Mouse (Mus musculus) kidney, embryonic 14.5 days (tissue): ENCODE data around the gene Igdcc4. TPM values are rescaled to one million over a fixed set of nuclear protein-coding genes. Genes with fewer than 3 reads are reported as not detected.

Source experiments
- ATAC-seq: fragments of 200-750 bp; cut with Nextera tagmentation; 2 replicates; pipeline ENCODE4 v1.8.0; 2017; ENCODE audit warnings: moderate number of reproducible peaks, mild to moderate bottlenecking, moderate TSS enrichment, moderate library complexity; ENCODE audit not compliant: low FRiP score, low TSS enrichment
- H3K27ac ChIP-seq: fragments of 300-500 bp; sonication (generic); 2 replicates; pipeline ENCODE4 v1.5.1; 2014; ENCODE audit warnings: low read depth, mild to moderate bottlenecking, low read length, moderate library complexity, mixed read lengths
- H3K27me3 ChIP-seq: fragments of 300-500 bp; sonication (generic); 2 replicates; pipeline ENCODE4 v1.6.1; 2014; ENCODE audit warnings: mild to moderate bottlenecking, low read length; ENCODE audit not compliant: control insufficient read depth, insufficient read depth
- H3K36me3 ChIP-seq: fragments of 300-500 bp; sonication (generic); 2 replicates; pipeline ENCODE4 v1.6.1; 2014; ENCODE audit warnings: low read length, mixed read lengths; ENCODE audit not compliant: control insufficient read depth, insufficient read depth
- H3K4me1 ChIP-seq: fragments of 300-500 bp; sonication (generic); 2 replicates; pipeline ENCODE4 v1.6.1; 2014; ENCODE audit warnings: low read length, mixed read lengths; ENCODE audit not compliant: control insufficient read depth, insufficient read depth
- H3K4me2 ChIP-seq: fragments of 300-500 bp; sonication (generic); replicated peaks from 2 replicates; pipeline ENCODE4 v1.6.1; 2014; ENCODE audit warnings: low read depth, mild to moderate bottlenecking, low read length
- H3K4me3 ChIP-seq: fragments of 300-500 bp; sonication (generic); 2 replicates; pipeline ENCODE4 v1.5.1; 2014; ENCODE audit warnings: mild to moderate bottlenecking, low read length
- H3K9ac ChIP-seq: fragments of 300-500 bp; sonication (generic); 2 replicates; pipeline ENCODE4 v1.6.1; 2014; ENCODE audit warnings: low read depth, mild to moderate bottlenecking, low read length, moderate library complexity
- H3K9me3 ChIP-seq: fragments of 300-500 bp; sonication (generic); 2 replicates; pipeline ENCODE4 v1.6.1; 2016; ENCODE audit warnings: low read length; ENCODE audit not compliant: control insufficient read depth
- WGBS: fragments of 180-500 bp; shearing (Covaris S2); extraction: QIAGEN DNeasy Blood & Tissue Kit; methylation state at CpG from one replicate; pipeline ENCODE4 v1.1.7; 2014; 5-methylcytosine and 5-hydroxymethylcytosine counted together
- polyA plus RNA-seq: library from polyadenylated mRNA; unstranded; fragments of >200 nt; fragmentation: Nextera tagmentation; extraction: Ambion mirVana; gene quantifications from 2 replicates; pipeline ENCODE4 v1.2.1, GENCODE M21; 2014

Gene Igdcc4
- polyA plus RNA-seq, 1 experiment from 2014 or later, result 16.4 TPM

DNA sequence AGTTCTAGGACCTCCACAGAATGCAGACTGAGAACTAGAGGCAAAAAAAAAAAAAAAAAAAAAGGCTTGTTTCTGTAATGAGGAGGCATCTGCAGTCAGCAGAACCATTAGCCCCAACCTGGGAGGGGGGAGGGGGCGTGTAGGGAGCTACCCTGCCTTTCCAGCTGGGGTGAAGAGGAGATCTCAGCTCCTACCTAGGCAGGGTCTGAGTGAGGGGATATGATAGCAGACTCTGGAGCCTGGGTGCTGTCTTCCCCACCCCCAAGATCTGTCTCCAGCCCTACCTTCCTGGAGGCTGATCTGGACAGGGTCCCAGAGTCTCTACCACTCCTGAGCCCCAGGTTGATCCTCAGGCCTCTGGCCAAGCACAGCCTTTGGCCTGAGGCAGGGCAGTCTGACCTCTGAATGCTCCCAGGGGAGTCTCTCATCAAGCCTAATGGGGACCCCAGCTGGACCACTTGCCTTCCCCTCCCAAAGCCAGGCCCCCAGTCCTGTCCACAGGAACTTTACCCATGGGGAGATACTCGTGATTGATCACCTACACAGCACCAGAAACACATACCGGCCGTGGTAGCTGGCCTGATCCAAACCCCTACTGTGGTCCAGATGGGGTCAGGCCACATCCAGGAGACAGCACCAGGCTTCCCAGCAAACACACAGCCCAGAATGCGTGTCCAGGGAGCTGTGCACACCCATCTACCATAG lies 74.1 kb downstream of the Igdcc4 start:
- H3K36me3 ChIP-seq, result no peaks in the 10 kb centered on the region
- peaks cover 45% of the 10 kb centered on the region for H3K4me1 ChIP-seq
- H3K27me3 ChIP-seq, result no peaks in the 10 kb centered on the region

DNA sequence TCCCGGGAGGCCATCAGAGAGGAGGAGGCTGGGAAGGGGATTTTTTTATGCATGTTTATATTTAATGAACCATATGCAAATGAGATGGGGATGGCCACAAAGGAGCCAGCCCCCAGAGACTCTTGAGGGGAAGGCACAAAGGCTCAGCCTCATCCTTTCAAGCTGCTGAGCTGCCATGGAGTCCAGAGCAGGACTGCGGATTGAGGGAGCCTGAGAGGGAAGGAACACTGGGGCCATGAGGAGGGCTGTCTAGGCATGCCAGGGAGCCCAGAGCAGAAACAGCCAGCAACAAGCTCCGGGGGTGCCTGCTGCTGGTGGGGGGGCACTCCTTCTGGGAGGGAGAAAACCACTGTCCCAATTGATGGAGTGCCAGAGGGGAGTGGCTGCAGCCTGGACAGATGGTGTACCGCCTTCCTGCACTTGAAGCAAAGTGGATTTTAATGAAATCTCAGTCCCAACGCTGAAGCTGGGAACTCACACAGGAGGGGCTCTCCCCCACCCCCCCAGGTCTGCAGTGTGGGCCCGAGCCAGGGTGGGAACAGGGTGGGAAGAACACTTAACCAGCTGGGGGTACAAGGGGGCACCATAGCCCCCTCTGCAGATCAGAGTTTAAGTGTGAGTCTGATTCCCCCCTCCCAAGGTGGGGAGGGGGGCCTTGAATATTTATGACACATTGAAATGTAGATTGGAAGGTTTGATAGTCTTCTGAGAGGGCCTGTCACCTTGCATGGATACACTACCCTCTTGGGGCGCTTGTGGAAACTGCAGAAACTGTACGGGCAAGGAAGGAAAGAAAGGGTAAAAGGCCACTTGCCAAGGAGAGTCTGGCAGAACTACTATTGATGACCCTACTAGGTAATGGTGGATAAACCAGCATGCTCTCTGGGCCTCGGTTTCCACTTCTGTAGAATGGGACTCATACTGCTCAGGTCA lies 74.9 kb downstream of the Igdcc4 start:
- ATAC-seq, result no peak
- no peaks in the 10 kb centered on the region for H3K9me3 ChIP-seq
- WGBS, result 35% methylated on average over 9 of the region's 9 CpGs
- H3K4me3 ChIP-seq, result no peak overlapping the region
- no peaks in the 10 kb centered on the region for H3K27me3 ChIP-seq
- H3K27ac ChIP-seq, result no peak overlapping the region
- peaks cover 51% of the 10 kb centered on the region for H3K4me1 ChIP-seq
- H3K9ac ChIP-seq, result no peak overlapping the region
- H3K36me3 ChIP-seq, result no peaks in the 10 kb centered on the region
- no peak overlapping the region for H3K4me2 ChIP-seq

More for the DNA sequence above, 74.1 kb downstream of the Igdcc4 start:
- H3K27ac ChIP-seq, result no peak overlapping the region
- no peak overlapping the region for H3K4me3 ChIP-seq
- no peak for ATAC-seq
- no peak overlapping the region for H3K9ac ChIP-seq
- 40% methylated on average over 5 of the region's 5 CpGs for whole genome bisulfite sequencing
- H3K9me3 ChIP-seq, result no peaks in the 10 kb centered on the region
- no peak overlapping the region for H3K4me2 ChIP-seq

DNA sequence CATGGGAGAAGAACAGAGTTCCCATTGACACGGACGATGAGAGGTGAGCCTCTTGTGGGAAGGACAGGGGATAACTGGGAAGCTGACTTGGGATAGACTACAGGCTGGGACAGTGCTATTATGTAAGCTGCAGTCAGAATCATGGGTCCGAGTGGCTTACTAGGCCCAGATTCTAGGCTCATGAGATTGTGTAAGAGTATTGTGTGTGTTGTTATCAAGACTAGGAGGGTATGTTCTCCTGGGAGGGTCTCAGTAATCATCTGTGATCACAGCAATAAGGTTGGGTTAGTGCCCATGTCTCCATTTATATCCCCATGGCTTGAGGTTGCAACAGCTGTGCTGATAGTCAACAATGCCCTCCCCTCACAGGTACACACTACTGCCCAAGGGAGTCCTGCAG lies 76.2 kb downstream of the Igdcc4 start:
- no peak overlapping the region for H3K9ac ChIP-seq
- H3K27me3 ChIP-seq, result no peaks in the 10 kb centered on the region
- no peak for ATAC-seq
- H3K36me3 ChIP-seq, result peaks cover 4% of the 10 kb centered on the region; the same call in 1 of the 2 replicates
- WGBS, result 80% methylated on average over 3 of the region's 3 CpGs
- H3K9me3 ChIP-seq, result no peaks in the 10 kb centered on the region
- no peak overlapping the region for H3K4me2 ChIP-seq
- H3K4me1 ChIP-seq, result peaks cover 51% of the 10 kb centered on the region
- no peak overlapping the region for H3K27ac ChIP-seq
- H3K4me3 ChIP-seq, result no peak overlapping the region

DNA sequence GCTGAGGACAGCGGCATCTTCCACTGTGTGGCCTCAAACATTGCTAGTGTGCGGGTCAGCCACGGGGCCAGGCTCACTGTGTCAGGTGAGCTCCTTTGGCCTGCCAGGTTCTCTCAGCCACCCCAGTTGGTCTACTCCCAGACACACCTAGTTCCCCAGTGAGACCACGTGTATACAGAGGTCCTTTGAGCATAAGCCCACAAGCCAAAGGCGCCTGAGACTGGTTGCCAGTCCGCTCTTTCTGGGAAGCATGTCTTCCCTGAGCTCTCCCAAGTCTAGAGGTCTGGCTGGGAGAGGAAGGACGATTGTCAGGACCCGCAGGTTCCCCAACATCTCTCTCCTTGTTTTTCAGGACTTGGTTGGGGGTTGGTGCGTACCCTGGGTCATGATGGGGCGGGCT lies 76.6 kb downstream of the Igdcc4 start:
- Histone ChIP-seq H3K4me3 (no peak overlapping the region), H3K4me1 (peaks cover 51% of the 10 kb centered on the region), H3K9me3 (no peaks in the 10 kb centered on the region), H3K36me3 (peaks cover 6% of the 10 kb centered on the region; the same call in 1 of the 2 replicates), H3K27ac (peak overlapping the region; percentile 78), H3K27me3 (no peaks in the 10 kb centered on the region), H3K4me2 (no peak overlapping the region; the same call in 1 of the 2 replicates), H3K9ac (no peak overlapping the region; the same call in 1 of the 2 replicates)
- 53% methylated on average over 10 of the region's 10 CpGs for WGBS
- ATAC-seq, result no peak

DNA sequence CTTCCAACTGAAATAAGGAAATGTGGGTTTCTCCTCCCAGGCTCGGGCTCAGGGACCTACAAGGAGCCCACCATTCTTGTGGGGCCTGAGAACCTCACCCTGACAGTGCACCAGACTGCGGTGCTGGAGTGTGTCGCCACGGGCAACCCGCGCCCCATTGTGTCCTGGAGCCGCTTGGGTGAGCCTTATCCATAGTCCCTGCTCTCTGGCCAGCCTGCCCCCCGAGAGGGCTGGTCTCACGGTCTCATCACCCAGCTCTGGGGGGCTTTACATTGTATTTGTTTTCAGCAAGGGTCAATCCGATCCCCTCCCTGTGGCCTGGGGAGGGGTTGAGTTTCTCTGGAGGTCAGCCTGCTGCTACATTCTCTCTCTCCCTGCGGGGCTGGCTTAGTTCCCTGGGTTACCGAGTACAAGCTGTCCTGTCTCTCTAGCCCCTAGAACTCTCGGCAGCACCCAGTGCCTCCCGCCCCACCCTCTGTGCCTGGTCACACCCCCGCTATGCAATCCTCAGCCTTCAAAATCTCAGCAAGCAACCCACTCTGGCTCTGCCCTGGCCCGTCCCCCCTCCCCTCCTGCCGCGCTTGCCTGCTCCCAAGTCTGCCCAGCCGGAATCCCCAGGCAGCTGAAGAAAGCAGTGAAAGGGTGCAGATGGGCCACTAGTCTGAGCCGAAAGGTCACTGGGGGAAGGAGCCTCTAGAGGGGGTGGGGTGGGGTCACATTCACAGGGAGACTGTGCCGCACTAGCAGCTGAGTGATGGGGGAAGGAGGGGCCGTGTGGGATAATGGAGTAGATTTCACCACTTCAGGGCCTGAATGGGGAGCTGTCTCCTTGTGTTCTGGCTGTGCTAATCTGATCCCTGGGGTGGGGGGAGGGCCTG lies 77.3 kb downstream of the Igdcc4 start:
- H3K4me3 ChIP-seq, result no peak overlapping the region; the same call in 1 of the 2 replicates
- H3K27me3 ChIP-seq, result no peaks in the 10 kb centered on the region
- H3K4me1 ChIP-seq, result peaks cover 51% of the 10 kb centered on the region
- ATAC-seq, result peak; percentile 73
- peaks cover 11% of the 10 kb centered on the region; the same call in 1 of the 2 replicates for H3K36me3 ChIP-seq
- H3K9ac ChIP-seq, result peak overlapping the region; percentile 40; the same call in 1 of the 2 replicates
- WGBS, result 7% methylated on average over 21 of the region's 22 CpGs
- H3K4me2 ChIP-seq, result peak overlapping the region; percentile 34
- H3K9me3 ChIP-seq, result no peaks in the 10 kb centered on the region
- H3K27ac ChIP-seq, result peak overlapping the region; percentile 78

DNA sequence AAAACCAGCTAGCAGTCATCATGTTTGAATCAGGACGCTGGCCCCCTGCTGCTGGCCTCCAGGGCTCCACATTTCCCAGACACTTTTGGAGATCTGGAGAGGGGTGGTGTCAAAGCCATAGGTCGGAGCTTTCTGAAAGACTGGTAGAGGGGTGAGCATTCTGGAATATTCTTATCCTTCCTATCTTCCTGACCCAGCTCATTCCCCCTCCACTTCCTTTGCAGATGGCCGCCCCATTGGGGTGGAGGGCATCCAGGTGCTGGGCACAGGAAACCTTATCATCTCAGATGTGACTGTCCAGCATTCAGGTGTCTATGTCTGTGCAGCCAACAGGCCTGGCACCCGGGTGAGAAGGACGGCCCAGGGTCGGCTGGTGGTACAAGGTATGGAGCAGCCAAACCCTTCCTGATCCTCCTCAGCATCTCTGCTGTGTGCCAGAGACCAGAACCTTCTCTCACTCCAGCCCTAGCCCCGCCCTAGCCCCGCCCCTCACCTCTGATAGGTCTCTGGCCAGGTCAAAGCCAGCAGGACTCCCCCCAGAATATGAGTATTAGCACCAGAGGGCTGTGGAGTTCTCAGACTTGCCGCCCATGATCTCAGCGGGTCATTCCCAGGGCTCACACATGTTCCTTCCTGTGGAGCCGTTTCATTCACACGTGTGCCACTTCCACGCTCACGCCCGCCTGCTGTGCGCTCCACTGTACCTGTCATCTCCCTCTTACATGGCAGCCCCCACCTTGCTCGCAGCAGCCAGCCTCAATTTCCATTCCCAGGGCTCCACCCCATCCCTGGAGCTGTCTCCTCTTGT lies 78.7 kb downstream of the Igdcc4 start:
- Histone ChIP-seq H3K27me3 (no peaks in the 10 kb centered on the region), H3K9me3 (no peaks in the 10 kb centered on the region), H3K9ac (no peak overlapping the region), H3K4me2 (peak overlapping the region; percentile 31), H3K4me3 (no peak overlapping the region), H3K27ac (no peak overlapping the region), H3K36me3 (peaks cover 14% of the 10 kb centered on the region; the same call in 1 of the 2 replicates), H3K4me1 (peaks cover 50% of the 10 kb centered on the region)
- peak; percentile 6; the same call in 1 of the 2 replicates for ATAC-seq
- 22% methylated on average over 17 of the region's 17 CpGs for WGBS
